20 mouse cellular contexts compared by ENCODE assay signal in the genomic region with DNA sequence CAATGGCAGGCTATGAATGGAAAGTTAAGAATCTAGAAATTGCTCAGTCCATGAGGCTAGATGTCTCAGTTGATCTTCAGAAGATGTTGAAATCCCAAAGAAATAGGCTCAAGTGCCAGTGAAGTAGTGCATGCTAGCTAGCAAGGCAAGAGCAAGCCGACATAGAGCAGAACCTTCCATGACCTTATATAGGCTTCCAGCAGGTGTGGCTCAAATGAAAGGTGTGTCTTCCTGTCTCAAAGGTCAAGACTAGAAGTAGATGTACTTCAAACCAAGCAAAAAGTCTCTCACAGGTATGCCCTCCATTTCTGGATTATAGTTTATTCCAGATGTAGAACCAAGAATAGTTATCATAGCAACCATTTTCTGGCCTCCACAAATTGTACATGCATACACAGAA.
"Had no signal": no experiment of that assay in that cellular context is flagged by ENCODE, and none has a peak within 500 bp of the region (broad histone marks: within the 10 kb centered on the region; RNA-seq: fewer than 3 reads in every experiment).

No protein-coding gene starts in this region.

- H3K4me3 ChIP-seq: lung, embryonic 15.5 days; megakaryocyte, embryonic 14.5 days; midbrain, embryonic 13.5 days; midbrain, embryonic 15.5 days; neural tube, embryonic 12.5 days had no signal

- ATAC-seq: liver, postnatal 0 days; lung, postnatal 0 days; midbrain, embryonic 13.5 days; midbrain, embryonic 15.5 days had no signal

- H3K27ac ChIP-seq: lung, embryonic 15.5 days; macrophage; midbrain, embryonic 13.5 days; midbrain, embryonic 15.5 days; neural tube, embryonic 12.5 days had no signal

- H3K9me3 ChIP-seq: lung, embryonic 15.5 days; megakaryocyte, embryonic 14.5 days; midbrain, embryonic 13.5 days; midbrain, embryonic 15.5 days; neural tube, embryonic 12.5 days had no signal

- H3K4me1 ChIP-seq: lung, embryonic 15.5 days; midbrain, embryonic 13.5 days; midbrain, embryonic 15.5 days; neural tube, embryonic 12.5 days had no signal

- DNase-seq: liver, postnatal 0 days; lung, adult 2 months; lung, postnatal 14 days; lung, postnatal 36 days; retina, postnatal 1 day; right cerebral cortex, adult 18-20 months; right cerebral cortex, postnatal 25 days; right cerebral cortex, postnatal 4 days; spleen, adult 18-20 months; thymus, adult 18-20 months; thymus, postnatal 25 days; thymus, postnatal 4 days had no signal

- H3K27me3 ChIP-seq: lung, embryonic 15.5 days; megakaryocyte, embryonic 14.5 days; midbrain, embryonic 13.5 days; midbrain, embryonic 15.5 days; neural tube, embryonic 12.5 days had no signal

- H3K9ac ChIP-seq: liver, postnatal 0 days; lung, embryonic 15.5 days; midbrain, embryonic 13.5 days; midbrain, embryonic 15.5 days; neural tube, embryonic 12.5 days had no signal

- H3K4me2 ChIP-seq: lung, embryonic 15.5 days; midbrain, embryonic 11.5 days; midbrain, embryonic 13.5 days; midbrain, embryonic 15.5 days; neural tube, embryonic 12.5 days had no signal
